Mouse (Mus musculus) heart, adult 9 months (tissue): ENCODE data around the gene Itgb6.

Source experiments
- DNase-seq, 2 experiments: peaks; one replicate each; pipeline ENCODE4 v3.0.0; 2022; ENCODE audit warnings: low spot score in 2 of 2

Itgb6 gene

GRCm38 (mm10) chr2:60722514-60722913 is at the start of gene Itgb6:
Itgb6 (minus strand) TSS chr2:60722643.
- DNase-seq: peak; percentile 62 to 77

DNA sequence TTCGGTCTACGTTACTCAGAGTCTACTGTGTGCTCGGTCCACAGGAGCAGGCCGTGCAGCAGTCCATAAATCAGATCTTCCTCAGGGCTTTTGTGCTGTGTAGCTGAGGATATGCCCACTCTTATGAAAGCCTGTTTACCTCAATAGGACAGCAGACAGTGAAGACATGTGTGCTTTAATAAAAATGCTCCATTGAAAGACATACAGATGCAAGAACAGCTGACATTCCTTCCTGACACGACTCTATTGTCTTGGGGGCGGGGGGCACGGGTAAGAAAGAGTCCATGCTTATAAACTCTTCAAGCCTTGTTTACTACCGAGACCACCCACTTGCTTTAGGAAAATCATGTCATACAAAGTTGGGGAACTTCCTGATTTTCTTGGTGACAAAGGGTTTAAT is 44.0 kb upstream of the Itgb6 start:
- no peak for DNase-seq

- DNase-seq: no peak
Measured at GRCm38 (mm10) chr2:60756218-60756617, 33.8 kb upstream of the Itgb6 start.

DNA sequence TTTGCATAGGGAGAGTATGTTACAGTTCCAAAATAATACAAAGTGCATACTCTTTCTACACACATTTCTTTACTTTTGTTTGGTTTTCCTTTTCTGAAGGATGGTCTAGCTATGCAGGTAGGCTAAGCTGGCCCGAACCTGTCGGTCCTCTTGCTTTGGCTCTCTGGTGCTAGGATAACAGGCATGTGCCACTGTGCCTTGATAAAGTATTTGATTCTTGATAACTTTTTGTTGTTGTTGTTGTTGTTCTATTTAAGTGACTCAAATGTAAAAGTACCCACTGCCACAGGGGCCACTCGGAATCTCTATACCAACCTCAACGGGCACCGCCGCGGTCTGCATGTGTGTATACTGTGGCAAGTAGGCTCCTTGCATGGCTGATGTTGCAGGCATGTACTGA is 32.7 kb upstream of the Itgb6 start:
- DNase-seq: no peak

DNA sequence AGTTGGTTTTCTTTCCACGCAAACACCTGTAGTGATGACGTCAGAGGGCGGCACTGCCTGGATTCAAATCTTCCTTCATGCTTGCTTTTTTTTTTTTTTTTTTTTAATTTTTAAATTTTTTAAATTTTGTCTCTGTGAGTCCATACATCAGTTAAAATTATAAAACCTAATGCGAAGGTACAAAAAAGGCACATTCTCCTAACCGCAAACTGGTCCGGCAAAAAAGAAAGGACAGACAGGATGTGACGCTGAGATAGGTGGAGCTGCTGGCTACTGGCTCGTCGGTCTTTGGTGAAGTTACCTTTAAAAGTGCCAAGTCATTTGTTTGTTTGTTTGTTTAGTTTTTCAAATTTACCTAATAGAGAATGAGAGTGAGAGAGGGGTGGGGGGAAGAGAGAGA is 28.8 kb upstream of the Itgb6 start:
- DNase-seq: no peak

GRCm38 (mm10) chr2:60750591-60750990 is 28.1 kb upstream of the Itgb6 start:
- no peak for DNase-seq

- no peak for DNase-seq
Measured at GRCm38 (mm10) chr2:60748585-60748984, 26.1 kb upstream of the Itgb6 start.

DNA sequence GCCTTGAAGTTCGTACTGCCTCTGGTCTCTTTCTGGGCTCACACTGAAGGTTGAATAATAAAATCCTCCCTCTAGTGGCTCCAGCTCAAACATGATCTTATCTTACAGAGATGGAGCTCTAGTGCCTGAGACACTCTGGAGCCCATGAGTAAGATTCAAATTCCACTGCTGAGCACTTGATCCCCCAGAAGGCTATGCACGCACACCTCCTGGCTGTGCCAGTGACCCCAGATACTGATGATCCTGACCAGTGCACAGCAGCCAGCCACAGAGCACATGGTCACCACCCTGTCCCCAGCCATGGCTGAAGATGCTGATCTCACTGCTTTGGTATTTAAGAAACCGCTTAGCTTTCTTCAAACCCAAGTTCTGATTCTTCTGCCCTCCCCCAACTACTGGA is 25.1 kb upstream of the Itgb6 start:
- DNase-seq: peak; percentile 43 to 44

DNA sequence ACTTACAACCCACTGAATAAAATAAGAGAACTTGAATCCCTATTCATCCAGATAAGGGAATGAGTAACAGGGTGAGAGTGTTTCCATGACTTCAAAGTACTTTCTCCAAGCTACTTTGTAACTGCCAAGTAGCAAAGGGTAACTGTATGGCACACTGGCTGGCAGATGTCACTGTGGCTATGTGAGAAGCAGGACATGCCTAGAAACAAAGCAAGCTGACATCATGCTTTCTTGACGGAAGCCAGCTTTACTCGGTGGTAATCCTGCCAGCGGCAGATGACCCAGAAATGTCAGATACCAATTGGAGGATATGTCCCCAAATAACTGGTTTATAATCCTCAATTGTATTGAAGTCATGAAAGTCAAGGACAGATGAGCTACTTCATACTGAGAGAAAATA is 22.2 kb upstream of the Itgb6 start:
- no peak for DNase-seq

DNA sequence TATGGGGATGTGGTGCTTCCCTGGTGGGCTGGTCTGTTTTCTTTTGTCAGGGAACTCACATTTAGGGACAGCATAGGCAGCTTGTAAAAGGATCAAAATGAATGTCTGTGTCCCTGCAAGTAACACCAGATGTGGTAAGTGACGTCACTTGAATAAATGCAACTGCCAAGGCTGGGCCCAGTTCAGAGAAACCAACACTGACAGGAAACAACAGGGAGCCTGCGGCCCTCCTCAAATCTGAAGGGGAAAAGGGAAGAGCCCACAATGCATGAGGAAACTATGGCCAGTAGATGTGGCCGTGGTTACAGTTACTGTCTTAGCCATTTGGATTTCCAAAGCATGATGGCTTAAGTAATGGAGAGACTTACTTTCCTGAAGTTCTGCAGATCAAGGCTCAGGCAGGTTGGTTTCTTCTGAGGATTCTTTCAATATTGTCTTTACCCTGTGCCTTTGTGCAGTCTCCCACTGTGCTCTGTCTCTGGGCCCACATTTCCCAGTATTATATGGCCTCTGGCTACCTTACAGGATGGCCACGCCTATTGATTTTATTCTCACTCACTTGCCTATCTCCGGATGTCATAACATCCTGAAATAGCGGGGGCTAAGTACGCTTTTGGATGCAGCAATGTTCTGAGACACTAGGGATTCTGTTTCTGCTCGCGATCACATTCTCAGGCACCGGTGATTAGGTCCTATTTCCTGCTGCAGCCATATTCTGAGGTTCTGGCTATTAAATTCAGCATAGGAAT is 17.1 kb upstream of the Itgb6 start:
- DNase-seq: no peak

DNA sequence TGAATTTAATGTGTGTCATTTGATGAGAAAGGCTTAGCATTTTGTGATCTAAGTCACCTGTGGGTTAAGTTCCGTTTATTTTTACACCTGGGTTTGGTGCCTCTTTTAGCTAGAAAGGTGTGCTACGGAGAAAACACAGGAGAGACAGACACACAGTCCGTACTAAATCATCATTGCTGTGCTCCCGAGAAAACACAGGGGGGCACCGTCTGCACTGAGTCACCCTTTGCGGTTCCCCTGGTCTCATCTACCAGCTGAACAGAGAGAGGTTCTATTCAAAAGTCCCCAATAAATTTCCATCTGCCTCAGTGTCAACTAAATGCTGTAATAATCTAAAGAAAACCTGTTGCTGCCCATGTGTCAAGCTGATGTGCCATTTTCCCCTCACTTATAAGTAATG is 8.5 kb upstream of the Itgb6 start:
- DNase-seq: no peak

GRCm38 (mm10) chr2:60730024-60730423 is 7.6 kb upstream of the Itgb6 start:
- DNase-seq: peak in 1 of 2 experiments; percentile 23

GRCm38 (mm10) chr2:60728902-60729585 is 6.6 kb upstream of the Itgb6 start:
- no peak for DNase-seq

GRCm38 (mm10) chr2:60724660-60725059 is 2.2 kb upstream of the Itgb6 start:
- DNase-seq: no peak

DNA sequence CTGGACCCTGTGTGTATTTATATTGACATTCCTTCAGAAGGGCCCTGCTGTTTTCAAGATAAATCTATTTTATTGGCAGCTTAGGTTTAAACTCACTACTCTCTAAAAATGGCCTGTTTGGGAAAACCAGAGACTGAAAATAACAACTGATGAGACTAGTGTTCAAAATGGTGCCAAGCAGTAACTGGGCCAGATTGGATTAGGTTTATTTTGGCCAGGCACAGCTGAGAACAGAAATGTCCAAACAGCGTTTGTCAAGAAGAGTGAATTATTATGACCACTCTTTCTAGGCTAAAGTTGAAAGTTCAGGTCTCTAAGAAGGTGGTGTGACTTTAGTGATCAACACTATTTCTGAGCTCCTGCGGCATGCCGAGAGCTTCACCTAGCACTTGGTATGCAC is 524 bp upstream of the Itgb6 start:
- DNase-seq: no peak

DNA sequence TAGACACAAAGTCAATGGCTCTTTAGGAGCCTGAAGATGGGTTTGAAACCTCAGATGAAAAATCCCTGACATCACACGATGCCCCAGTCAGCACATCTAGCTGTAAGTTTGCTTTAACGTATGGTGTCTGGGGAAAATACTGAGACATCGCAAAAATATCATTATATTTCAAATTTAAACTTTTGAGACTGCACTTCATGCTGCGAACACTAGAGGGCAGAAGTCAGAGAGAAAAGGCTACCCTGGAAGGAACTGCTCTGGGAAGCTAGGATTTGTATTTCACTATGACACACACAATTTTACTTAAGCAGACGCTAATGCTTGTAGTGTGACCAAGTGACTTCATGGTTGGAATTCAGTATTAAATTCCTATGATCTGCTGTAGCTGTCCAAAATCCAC is 1.5 kb downstream of the Itgb6 start:
- DNase-seq: peak in 1 of 2 experiments; percentile 53

DNA sequence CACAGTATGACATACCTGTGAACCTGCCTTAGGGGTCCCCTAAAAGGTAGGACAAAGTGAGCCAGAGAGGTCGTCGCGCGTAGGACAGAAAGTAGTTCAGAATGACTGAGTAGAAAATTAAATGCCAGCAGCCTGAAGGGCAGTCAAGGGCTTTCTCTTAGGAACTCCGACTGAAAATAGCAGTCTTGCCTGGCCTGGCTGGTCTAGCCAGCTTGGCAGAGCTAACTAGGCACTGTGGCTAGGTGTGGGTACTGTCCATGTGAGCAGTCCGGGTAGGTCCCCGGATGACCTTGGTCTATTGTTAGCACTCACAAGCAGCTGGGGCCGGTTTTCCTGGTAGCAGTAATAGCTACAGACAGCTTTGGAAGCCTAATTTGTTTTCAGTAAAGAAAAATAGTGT is 2.2 kb downstream of the Itgb6 start:
- peak; percentile 81 to 84 for DNase-seq

DNA sequence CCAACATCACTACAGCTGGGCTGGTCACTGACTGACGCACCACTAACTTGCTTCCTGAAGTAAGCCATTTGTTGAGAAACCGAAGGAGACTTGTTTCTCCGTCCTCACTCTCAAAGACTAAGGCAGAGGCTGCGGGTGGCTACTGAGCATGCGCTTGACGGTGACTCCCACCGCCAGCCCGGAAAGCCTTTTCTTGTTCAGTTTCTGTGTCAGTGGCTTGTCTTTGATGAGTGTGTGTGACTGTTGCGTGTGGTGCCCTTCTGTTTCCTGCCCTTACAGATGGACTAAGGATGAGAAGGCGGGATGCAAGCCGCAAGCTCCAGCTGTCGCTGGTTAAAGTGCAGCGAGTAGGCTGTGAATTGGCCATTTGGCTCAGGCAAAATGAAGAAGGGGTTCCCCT is 5.1 kb downstream of the Itgb6 start:
- no peak for DNase-seq

DNA sequence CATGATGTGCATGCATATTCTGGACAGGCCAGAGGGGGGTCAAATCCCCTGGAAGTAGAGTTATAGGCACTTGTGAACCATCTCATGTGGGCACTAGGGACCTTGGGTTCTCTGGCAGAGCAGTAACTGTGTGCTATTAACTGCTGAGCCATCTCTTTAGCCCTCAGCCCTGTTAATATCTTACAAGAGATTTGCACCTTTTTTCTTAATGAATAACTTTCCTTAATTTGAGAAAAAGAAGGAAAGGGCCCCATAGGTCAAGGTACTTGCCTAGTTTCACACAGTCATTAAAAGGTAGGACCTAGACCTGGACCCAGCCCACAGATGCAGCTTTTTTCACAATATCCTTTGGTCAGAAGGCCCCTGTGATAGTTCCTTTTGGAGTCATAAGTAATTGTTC is 5.9 kb downstream of the Itgb6 start:
- DNase-seq: no peak

- no peak for DNase-seq
Measured at GRCm38 (mm10) chr2:60715771-60716170, 6.7 kb downstream of the Itgb6 start.

- no peak for DNase-seq
Measured at GRCm38 (mm10) chr2:60714971-60715502, 7.4 kb downstream of the Itgb6 start.

GRCm38 (mm10) chr2:60714475-60714874 is 8.0 kb downstream of the Itgb6 start:
- DNase-seq: no peak

- DNase-seq: no peak
Measured at GRCm38 (mm10) chr2:60713857-60714256, 8.6 kb downstream of the Itgb6 start.
